Mouse (Mus musculus) effector memory CD4-positive, alpha-beta T cell, adult 5 months (primary cell): Measurements from ENCODE around the gene Trim2. TPM values are rescaled to one million over a fixed set of nuclear protein-coding genes. Genes with fewer than 3 reads are reported as not detected.

Source experiments
- polyA plus RNA-seq: library from polyadenylated mRNA; unstranded; fragments of 100-300 nt; shearing (Covaris generic); gene quantifications from one replicate; pipeline ENCODE4 v1.2.1, GENCODE M21; 2017

Gene Trim2
- polyA plus RNA-seq, result 4.8 TPM

GRCm38 (mm10) chr3:84306777-84307176 lies at the start of gene Trim2:
Gene Trim2 (minus strand): TSS chr3:84306877.

GRCm38 (mm10) chr3:84173581-84174154 lies 133.0 kb downstream of the Trim2 start, which contains the start of gene Gm6525:
Gene Gm6525 (plus strand): TSS chr3:84174104.

GRCm38 (mm10) chr3:84155558-84156006 lies 151.1 kb downstream of the Trim2 start, which contains the start of gene Mnd1:
Gene Mnd1 (minus strand): TSS chr3:84155786.

Other genes with a start within 250 kb of the Trim2 start
- not detected for gene Mnd1, start 151.1 kb downstream of the Trim2 start, polyA plus RNA-seq
- not detected for gene Gm6525, start 132.8 kb downstream of the Trim2 start, polyA plus RNA-seq
- 0.89 TPM for gene Fhdc1, start 173.6 kb upstream of the Trim2 start, polyA plus RNA-seq